Comparison of ENCODE assay signal across 8 mouse cellular contexts in the genomic region with DNA sequence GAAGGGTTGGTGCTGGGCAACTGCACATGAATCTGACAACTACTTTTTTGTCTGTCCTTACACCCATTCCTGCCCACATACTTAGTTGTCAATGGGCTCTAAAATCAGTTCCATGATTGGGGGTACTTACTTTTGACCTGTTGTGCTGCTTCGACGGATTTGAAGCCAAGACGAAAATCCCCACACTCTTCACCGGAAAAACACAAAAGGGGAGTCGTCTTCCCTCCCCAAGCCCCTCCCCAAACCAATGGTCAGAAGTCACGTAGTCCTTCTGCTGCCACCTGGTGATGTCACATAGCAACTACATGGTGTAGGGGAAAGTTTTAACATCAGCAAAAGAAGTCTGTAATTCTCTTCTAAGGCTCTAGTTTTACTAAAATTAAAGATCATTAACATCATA. TPM values are rescaled to one million over a fixed set of nuclear protein-coding genes. Genes with fewer than 3 reads are reported as not detected.
DNase-seq lines count a peak whose midpoint lies in the region; ATAC-seq lines count a peak whose summit lies in the region.

TSS of gene Eci2 (minus strand) at position 218 of the 400 bp plus-strand sequence.

- H3K9ac ChIP-seq in embryonic facial prominence, embryonic 11.5 days (replicated peaks; ENCODE audit: low read length): no peak within 1 kb of the TSS
- no peak within 1 kb of the TSS for H3K9ac ChIP-seq in liver, embryonic 13.5 days

- no peak within 1 kb of the TSS for H3K4me3 ChIP-seq in embryonic facial prominence, embryonic 11.5 days (ENCODE audit: low read depth, low read length)
- peak within 1 kb of the TSS; percentile 14; the same call in 1 of the 2 replicates for H3K4me3 ChIP-seq in liver, embryonic 13.5 days (replicated peaks)

- 7% methylated on average over 6 of the region's 6 CpGs for WGBS in embryonic facial prominence, embryonic 11.5 days
- 2% methylated on average over 6 of the region's 6 CpGs for WGBS in liver, embryonic 13.5 days (ENCODE audit: insufficient replicate concordance)

- no peak within 1 kb of the TSS for H3K27ac ChIP-seq in embryonic facial prominence, embryonic 11.5 days (replicated peaks; ENCODE audit: low read depth, low read length)
- H3K27ac ChIP-seq in liver, embryonic 13.5 days: no peak within 1 kb of the TSS

- no peaks in the 10 kb centered on the region for H3K27me3 ChIP-seq in embryonic facial prominence, embryonic 11.5 days (ENCODE audit: control insufficient read depth, insufficient read depth, low read length)
- H3K27me3 ChIP-seq in liver, embryonic 13.5 days: no peaks in the 10 kb centered on the region

- H3K4me1 ChIP-seq in embryonic facial prominence, embryonic 11.5 days (ENCODE audit: control insufficient read depth, insufficient read depth, low read length): no peaks in the 10 kb centered on the region
- no peaks in the 10 kb centered on the region for H3K4me1 ChIP-seq in liver, embryonic 13.5 days (replicated peaks)

- H3K36me3 ChIP-seq in embryonic facial prominence, embryonic 11.5 days (replicated peaks; ENCODE audit: control insufficient read depth, insufficient read depth, low read depth, low read length): no peaks in the 10 kb centered on the region
- H3K36me3 ChIP-seq in liver, embryonic 13.5 days: no peaks in the 10 kb centered on the region

- peak within 1 kb of the TSS; percentile 32 for H3K4me2 ChIP-seq in embryonic facial prominence, embryonic 11.5 days (ENCODE audit: low read depth, low read length)
- peak within 1 kb of the TSS; percentile 33; the same call in 1 of the 2 replicates for H3K4me2 ChIP-seq in liver, embryonic 13.5 days

- no peak for ATAC-seq in embryonic facial prominence, embryonic 11.5 days (replicated peaks; ENCODE audit: insufficient number of reproducible peaks, low FRiP score, low TSS enrichment, low read depth)
- ATAC-seq in liver, embryonic 13.5 days (ENCODE audit: low read depth): no peak

- peak; percentile 76 for DNase-seq in A20 (ENCODE audit: low read depth, low spot score)
- DNase-seq in Muller cell, postnatal 12 days (ENCODE audit: inconsistent ontology term): peak; percentile 53
- DNase-seq in embryonic facial prominence, embryonic 11.5 days (ENCODE audit: low spot score): peak; percentile 67
- peak; percentile 10 to 18 for DNase-seq in heart, adult 9 months (ENCODE audit: low spot score in 2 of 2)
- DNase-seq in kidney, adult 8-10 months: peak; percentile 33 to 49
- no peak for DNase-seq in liver, embryonic 13.5 days
- peak; percentile 22 for DNase-seq in neural tube, embryonic 10.5 days (ENCODE audit: extremely low spot score, low spot score)
- no peak for DNase-seq in right cerebral cortex, postnatal 4 days

- no peaks in the 10 kb centered on the region for H3K9me3 ChIP-seq in embryonic facial prominence, embryonic 11.5 days (replicated peaks; ENCODE audit: control insufficient read depth, low read length)
- H3K9me3 ChIP-seq in liver, embryonic 13.5 days (replicated peaks): no peaks in the 10 kb centered on the region

RNA-seq across cellular contexts. Expression of gene Eci2, which starts in this region (rescaled TPM):
- polyA plus RNA-seq in embryonic facial prominence, embryonic 11.5 days (2014; fragmentation: Nextera tagmentation; extraction: Ambion mirVana): 143 and 147 TPM in 2 replicates
- polyA plus RNA-seq in liver, embryonic 13.5 days (2015; fragmentation: Nextera tagmentation; extraction: Ambion mirVana): 50.4 and 55.4 TPM in 2 replicates

Comparison
In these comparisons a context has a peak if more than half of its experiments do, and no peak if none do; other contexts are left out.
1. DNase-seq: peak in A20 (single experiment), Muller cell, postnatal 12 days (single experiment), embryonic facial prominence, embryonic 11.5 days (single experiment), heart, adult 9 months (2 of 2), kidney, adult 8-10 months (2 of 2) and neural tube, embryonic 10.5 days (single experiment); none in liver, embryonic 13.5 days (single experiment) and right cerebral cortex, postnatal 4 days (single experiment).